Mouse (Mus musculus) liver, postnatal 0 days (tissue): ENCODE results near the gene Gm21972. TPM values are rescaled to one million over a fixed set of nuclear protein-coding genes. Genes with fewer than 3 reads are reported as not detected.
A peak's percentile ranks its signal among the peaks of the same experiment; 100 is the strongest.

Experiments used
- ATAC-seq: fragments of 200-750 bp; cut with Nextera tagmentation; 2 replicates; pipeline ENCODE4 v1.8.0; 2017; ENCODE audit warnings: mild to moderate bottlenecking, moderate library complexity
- DNase-seq: peaks from one replicate; pipeline ENCODE4 v3.0.0-alpha.2; 2016
- H3K27ac ChIP-seq: fragments of 300-500 bp; sonication (generic); 2 replicates; pipeline ENCODE4 v1.5.1; 2014; ENCODE audit warnings: antibody characterized with exemption, moderate library complexity, mild to moderate bottlenecking, low read depth
- H3K27me3 ChIP-seq: fragments of 300-500 bp; sonication (generic); 2 replicates; pipeline ENCODE4 v1.6.1; 2014; ENCODE audit warnings: low read length, control low read depth, mixed read lengths; ENCODE audit not compliant: insufficient read depth
- H3K36me3 ChIP-seq: fragments of 300-500 bp; sonication (generic); replicated peaks from 2 replicates; pipeline ENCODE4 v1.6.1; 2014; ENCODE audit warnings: mild to moderate bottlenecking, control low read depth, low read length, moderate library complexity, mixed read lengths; ENCODE audit not compliant: insufficient read depth
- H3K4me1 ChIP-seq: fragments of 300-500 bp; sonication (generic); 2 replicates; pipeline ENCODE4 v1.6.1; 2014; ENCODE audit warnings: antibody characterized with exemption, mild to moderate bottlenecking, control low read depth; ENCODE audit not compliant: insufficient read depth
- H3K4me2 ChIP-seq: fragments of 300-500 bp; sonication (generic); 2 replicates; pipeline ENCODE4 v1.6.1; 2014; ENCODE audit warnings: low read depth, mild to moderate bottlenecking, low read length, moderate library complexity, mixed read lengths
- H3K4me3 ChIP-seq: fragments of 300-500 bp; sonication (generic); 2 replicates; pipeline ENCODE4 v1.5.1; 2014; ENCODE audit warnings: low read depth, low read length
- H3K9ac ChIP-seq: fragments of 300-500 bp; sonication (generic); replicated peaks from 2 replicates; pipeline ENCODE4 v1.6.1; 2014; ENCODE audit warnings: mild to moderate bottlenecking, moderate library complexity
- H3K9me3 ChIP-seq: fragments of 300-500 bp; sonication (generic); 2 replicates; pipeline ENCODE4 v1.6.1; 2016; ENCODE audit warnings: mild to moderate bottlenecking, control low read depth, low read length, mixed read lengths
- CTCF ChIP-seq: sonication (generic); IDR thresholded peaks from 2 replicates; pipeline ENCODE4 v1.5.1; 2016; ENCODE audit warnings: antibody characterized with exemption, low read depth
- EP300 ChIP-seq: IDR thresholded peaks from 2 replicates; pipeline ENCODE4 v1.6.1; 2016; ENCODE audit warnings: antibody characterized with exemption, low read depth, mild to moderate bottlenecking
- WGBS: fragments of 180-500 bp; shearing (Covaris S2); extraction: QIAGEN DNeasy Blood & Tissue Kit; methylation state at CpG from one replicate; pipeline ENCODE4 v1.1.7; 2014; ENCODE audit not compliant: insufficient replicate concordance; 5-methylcytosine and 5-hydroxymethylcytosine counted together
- polyA plus RNA-seq: library from polyadenylated mRNA; unstranded; fragments of >200 nt; fragmentation: Nextera tagmentation; extraction: Ambion mirVana; gene quantifications from 2 replicates; pipeline ENCODE4 v1.2.1, GENCODE M21; 2015

Gm21972 gene
- polyA plus RNA-seq, 1 experiment from 2014 or later = not detected

GRCm38 (mm10) chr1:86156075-86156474 lies 22.6 kb downstream of the Gm21972 start:
- no peak overlapping the region for H3K27ac ChIP-seq
- H3K4me1 ChIP-seq = peaks cover 15% of the 10 kb centered on the region
- 73% methylated on average over 3 of the region's 3 CpGs for WGBS
- no peaks in the 10 kb centered on the region for H3K36me3 ChIP-seq
- no peak overlapping the region for H3K4me3 ChIP-seq
- peak overlapping the region; percentile 98; the same call in 1 of the 2 replicates for H3K4me2 ChIP-seq
- H3K27me3 ChIP-seq = no peaks in the 10 kb centered on the region
- ATAC-seq = no peak
- no peak for TF ChIP-seq CTCF
- TF ChIP-seq EP300 = no peak
- H3K9ac ChIP-seq = 0 out of 2 replicates have a peak overlapping the region, but pooled peaks have one; percentile 70
- no peak for DNase-seq
- no peaks in the 10 kb centered on the region for H3K9me3 ChIP-seq

GRCm38 (mm10) chr1:86156595-86156994 lies 23.2 kb downstream of the Gm21972 start:
- 0 out of 2 replicates have a peak overlapping the region, but pooled peaks have one; percentile 98 for H3K4me2 ChIP-seq
- peaks cover 15% of the 10 kb centered on the region for H3K4me1 ChIP-seq

DNA sequence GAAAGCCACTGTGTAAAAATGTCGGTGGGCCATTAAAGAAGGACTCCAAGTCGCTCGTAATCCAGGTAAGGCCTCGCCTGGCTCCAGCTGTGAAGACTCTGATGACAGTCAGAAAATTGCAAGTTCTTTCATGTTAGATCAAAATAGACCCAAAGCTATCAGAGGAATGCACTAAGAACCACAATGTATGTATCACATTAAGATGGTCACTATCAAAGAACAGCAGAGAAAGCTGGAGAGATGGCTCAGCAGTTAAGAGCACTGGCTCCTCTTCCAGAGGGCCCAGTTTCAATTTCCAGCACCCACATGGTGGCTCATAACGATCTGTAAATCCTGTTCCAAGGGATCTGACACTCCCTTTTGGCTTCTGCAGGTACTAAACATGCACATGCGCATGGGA lies 26.6 kb downstream of the Gm21972 start:
- peaks cover 12% of the 10 kb centered on the region for H3K36me3 ChIP-seq
- H3K4me3 ChIP-seq = no peak overlapping the region
- H3K4me1 ChIP-seq = peaks cover 12% of the 10 kb centered on the region; the same call in 1 of the 2 replicates
- DNase-seq (no peak), ATAC-seq (peak; percentile 53)
- H3K27ac ChIP-seq = peak overlapping the region; percentile 76
- no peak overlapping the region for H3K9ac ChIP-seq
- H3K9me3 ChIP-seq = no peaks in the 10 kb centered on the region
- H3K27me3 ChIP-seq = no peaks in the 10 kb centered on the region
- TF ChIP-seq CTCF = no peak
- peak; percentile 81 for TF ChIP-seq EP300
- 66% methylated on average over 6 of the region's 6 CpGs for WGBS
- H3K4me2 ChIP-seq = peak overlapping the region; percentile 54

More at GRCm38 (mm10) chr1:86156595-86156994, 23.2 kb downstream of the Gm21972 start:
- no peaks in the 10 kb centered on the region for H3K36me3 ChIP-seq
- no peaks in the 10 kb centered on the region for H3K9me3 ChIP-seq
- no peak for TF ChIP-seq EP300
- TF ChIP-seq CTCF = no peak
- H3K27ac ChIP-seq = no peak overlapping the region
- WGBS = 84% methylated on average over 6 of the region's 6 CpGs
- H3K27me3 ChIP-seq = no peaks in the 10 kb centered on the region
- H3K9ac ChIP-seq = no peak overlapping the region
- no peak for ATAC-seq
- no peak overlapping the region for H3K4me3 ChIP-seq
- DNase-seq = no peak

DNA sequence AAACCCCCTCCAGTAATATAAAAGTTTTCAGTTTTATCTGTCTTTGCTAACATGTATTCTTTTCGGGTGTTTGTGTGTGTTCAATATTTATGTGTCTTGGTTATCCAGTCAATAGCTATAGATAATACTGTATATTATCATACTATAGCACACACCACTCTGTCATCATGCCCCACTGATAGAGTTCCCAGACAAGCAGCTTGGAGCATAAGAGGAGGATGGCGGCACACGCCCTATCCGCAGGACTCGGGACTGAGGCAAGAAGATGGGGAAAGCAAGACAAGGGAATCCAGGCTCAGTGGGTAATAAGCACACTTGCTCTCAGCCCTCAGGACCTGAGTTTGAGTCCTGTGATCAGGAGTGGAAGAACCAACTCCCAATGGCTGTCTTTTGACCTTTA lies 27.0 kb downstream of the Gm21972 start:
- Histone ChIP-seq H3K27ac (peak overlapping the region; percentile 76), H3K27me3 (no peaks in the 10 kb centered on the region), H3K4me3 (no peak overlapping the region), H3K4me2 (peak overlapping the region; percentile 54), H3K9ac (no peak overlapping the region), H3K36me3 (peaks cover 12% of the 10 kb centered on the region), H3K9me3 (no peaks in the 10 kb centered on the region), H3K4me1 (peaks cover 10% of the 10 kb centered on the region; the same call in 1 of the 2 replicates)
- TF ChIP-seq CTCF (no peak), EP300 (0 out of 2 replicates have a peak, but pooled peaks have one; percentile 46)
- DNase-seq = peak; percentile 36
- peak; percentile 89 for ATAC-seq
- 77% methylated on average over 5 of the region's 5 CpGs for WGBS

- peaks cover 12% of the 10 kb centered on the region for H3K36me3 ChIP-seq
- peak overlapping the region; percentile 76 for H3K27ac ChIP-seq
- H3K4me3 ChIP-seq = no peak overlapping the region
- 57% methylated on average over 5 of the region's 5 CpGs for WGBS
- H3K27me3 ChIP-seq = no peaks in the 10 kb centered on the region
- H3K9me3 ChIP-seq = no peaks in the 10 kb centered on the region
- ATAC-seq (peak; percentile 89), DNase-seq (peak; percentile 50)
- H3K4me1 ChIP-seq = peaks cover 10% of the 10 kb centered on the region; the same call in 1 of the 2 replicates
- peak overlapping the region; percentile 54 for H3K4me2 ChIP-seq
- no peak overlapping the region for H3K9ac ChIP-seq
- TF ChIP-seq CTCF (no peak), EP300 (peak; percentile 95)
Measured at GRCm38 (mm10) chr1:86161061-86161460, 27.6 kb downstream of the Gm21972 start.

DNA sequence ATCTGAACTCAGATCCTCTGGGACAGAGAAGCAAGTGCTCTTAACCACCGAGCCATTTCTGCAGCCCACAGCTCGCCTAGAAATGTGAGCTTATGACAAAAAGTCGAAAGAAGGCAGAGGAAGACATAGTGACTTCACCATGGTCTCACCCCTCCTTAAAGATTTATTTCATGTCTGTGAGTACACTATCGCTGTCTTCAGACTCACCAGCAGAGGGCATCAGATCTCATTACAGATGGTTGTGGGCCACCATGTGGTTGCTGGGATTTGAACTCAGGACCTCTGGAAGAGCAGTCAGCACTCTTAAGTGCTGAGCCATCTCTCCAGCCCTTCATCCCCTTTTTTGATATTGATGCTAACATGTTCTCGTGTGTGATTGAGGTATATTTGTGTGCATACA lies 41.2 kb downstream of the Gm21972 start:
- Histone ChIP-seq H3K27ac (no peak overlapping the region), H3K9me3 (no peaks in the 10 kb centered on the region), H3K27me3 (no peaks in the 10 kb centered on the region), H3K4me2 (no peak overlapping the region), H3K9ac (no peak overlapping the region), H3K4me1 (peaks cover 4% of the 10 kb centered on the region), H3K36me3 (0 out of 2 replicates have a peak, but pooled peaks cover 4% of the 10 kb centered on the region), H3K4me3 (no peak overlapping the region)
- no peak for TF ChIP-seq EP300
- TF ChIP-seq CTCF = peak; percentile 56
- WGBS = 83% methylated on average over 5 of the region's 5 CpGs
- DNase-seq (no peak), ATAC-seq (no peak)
